Mouse (Mus musculus) thymus, postnatal 10 days (tissue): Measurements from ENCODE around the gene Kctd8.
"Not testable (repeated sequence)": the region's sequence is repeated elsewhere in the genome, so short reads cannot be mapped to it uniquely, and the experiment has no call there.

Experiments
- DNase-seq, 2 experiments: peaks; one replicate each; pipeline ENCODE4 v3.0.0; 2021; ENCODE audit warnings: low spot score in 2 of 2

Kctd8 gene

DNA sequence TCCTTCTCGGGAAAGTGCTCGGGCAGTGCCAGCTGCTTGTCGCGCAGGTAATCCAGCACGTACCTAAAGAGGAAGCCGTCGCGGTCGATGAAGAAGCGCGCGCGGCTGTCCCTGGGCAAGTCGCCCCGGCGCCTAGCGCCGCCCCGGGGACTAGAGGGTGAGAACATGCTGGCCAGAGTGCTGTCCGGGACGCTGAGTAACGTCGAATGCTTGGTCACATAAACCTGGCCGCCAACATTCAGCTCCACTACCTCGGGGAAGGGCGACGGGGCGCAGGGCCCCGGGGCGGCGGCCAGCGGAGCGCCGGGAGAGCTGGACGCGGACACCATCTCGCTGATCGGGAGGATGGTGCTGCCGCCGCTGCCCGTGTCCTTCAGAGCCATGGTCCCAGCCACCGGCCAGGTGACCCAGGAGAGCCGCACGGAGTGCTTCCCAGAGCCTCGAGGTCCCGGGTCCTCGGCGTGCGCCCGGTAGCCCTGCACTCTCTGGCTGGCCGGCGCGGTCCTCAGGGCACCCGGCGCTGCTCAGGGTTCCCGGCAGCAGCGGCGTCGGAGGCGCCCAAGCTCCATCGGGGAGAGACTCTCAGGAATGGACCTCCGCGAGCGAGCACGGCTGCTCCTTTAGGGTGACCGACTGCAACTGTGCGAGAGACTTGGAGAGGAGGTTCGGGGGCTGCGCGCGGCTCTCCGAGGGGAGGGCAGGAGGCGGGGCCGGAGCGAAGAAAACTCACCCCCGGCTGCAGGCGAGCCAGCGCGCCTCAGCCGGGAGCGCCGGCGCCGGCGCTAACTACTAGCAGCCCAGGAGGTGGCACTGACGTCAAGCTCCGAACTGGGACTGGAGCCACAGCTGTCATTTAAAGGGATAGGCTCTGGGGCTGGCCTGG lies at the start of gene Kctd8:
Kctd8 (minus strand) TSS at position 761 of the 883 bp plus-strand sequence.
- peak in 1 of 2 experiments; percentile 3 for DNase-seq

DNA sequence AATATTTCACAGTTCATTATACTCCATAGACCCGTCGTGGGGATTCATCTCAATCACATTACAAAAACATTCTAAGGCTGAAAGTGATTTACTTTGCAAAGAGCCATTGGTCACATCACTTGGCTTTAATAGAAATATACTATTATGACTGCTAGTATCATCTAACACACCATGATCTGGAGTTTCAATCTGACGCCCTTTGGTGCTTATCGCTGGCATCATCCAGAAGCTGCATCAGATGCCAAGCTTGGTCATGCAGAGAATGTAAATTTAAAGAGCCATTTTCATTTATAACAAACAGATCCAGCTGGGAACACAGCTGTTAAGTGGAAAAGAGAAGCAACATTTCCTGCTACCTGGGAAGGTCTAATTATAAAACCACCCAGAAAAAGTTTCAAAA lies 37.6 kb upstream of the Kctd8 start:
- no peak for DNase-seq

DNA sequence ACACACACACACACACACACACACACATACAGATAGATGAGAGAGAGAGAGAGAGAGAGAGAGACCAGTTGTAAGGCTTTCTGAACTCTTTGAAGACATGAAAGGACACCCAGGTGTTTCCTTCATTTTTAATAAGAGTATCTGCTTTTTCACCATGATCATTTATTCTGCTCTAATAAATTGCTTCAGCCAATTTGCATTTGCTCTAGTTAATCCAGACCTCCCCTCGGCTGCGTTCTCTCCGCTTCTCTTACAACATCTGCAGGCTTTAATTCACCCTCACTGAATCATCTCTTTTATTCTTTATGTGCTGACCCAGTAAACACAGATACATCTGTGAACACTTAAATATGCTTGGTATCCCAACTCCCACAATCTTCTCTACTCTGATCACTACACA lies 9.1 kb upstream of the Kctd8 start:
- no peak for DNase-seq

DNA sequence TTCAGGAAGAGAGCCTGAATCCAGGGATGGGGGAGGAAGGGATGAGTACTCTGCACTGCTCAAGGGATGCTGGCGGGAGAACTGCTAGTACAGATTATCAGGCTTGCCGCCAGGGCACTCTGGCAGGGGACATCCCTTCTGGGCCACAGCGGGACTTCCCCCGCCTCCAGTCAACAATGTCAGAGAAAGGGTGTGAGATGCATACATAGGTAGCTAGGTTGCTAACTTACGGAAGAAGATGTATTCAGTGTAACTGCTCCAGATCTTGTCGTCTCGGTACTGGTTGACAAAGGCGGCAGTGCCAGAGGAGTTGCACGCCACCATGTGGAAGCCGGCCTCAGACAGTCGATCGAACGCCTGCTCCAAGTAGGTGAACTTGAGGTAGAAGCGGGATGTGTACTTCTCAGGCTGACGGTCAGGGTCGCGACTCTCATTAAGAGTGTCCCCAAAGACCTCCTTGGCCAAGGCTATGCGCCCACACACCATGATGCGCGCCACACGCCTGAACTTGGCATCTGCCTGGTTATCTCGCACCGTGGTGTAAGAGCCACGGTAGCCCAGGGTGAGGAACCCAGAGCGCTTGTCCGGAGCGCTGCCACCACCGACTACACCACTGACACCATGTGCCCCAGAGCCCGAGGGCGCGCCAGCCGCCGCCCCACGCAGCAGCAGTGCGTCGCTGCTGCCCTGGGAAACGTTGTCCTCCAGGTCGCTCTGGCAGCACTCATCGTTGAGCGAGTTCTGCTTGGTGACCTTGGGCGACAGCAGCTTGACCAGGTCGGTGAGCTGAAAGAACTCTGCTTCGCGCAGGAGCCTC lies 1.2 kb downstream of the Kctd8 start:
- DNase-seq: no peak

DNA sequence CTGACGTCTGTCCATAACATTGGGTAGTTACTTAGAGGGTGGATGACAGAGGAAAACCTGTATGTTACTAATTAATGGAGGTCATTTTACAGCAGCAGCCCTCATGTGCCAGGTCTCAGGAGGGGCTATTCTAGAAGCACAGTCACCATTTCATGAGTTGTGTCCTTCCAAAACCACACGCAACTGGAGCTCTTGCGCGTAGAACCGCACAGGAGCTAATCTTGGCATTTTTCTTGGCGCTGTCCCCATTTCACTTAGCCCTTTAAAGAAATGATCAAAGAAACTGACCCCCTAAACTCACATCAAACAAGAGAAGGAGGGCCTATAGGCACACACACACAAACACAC lies 1.9 kb downstream of the Kctd8 start:
- DNase-seq: no peak

DNA sequence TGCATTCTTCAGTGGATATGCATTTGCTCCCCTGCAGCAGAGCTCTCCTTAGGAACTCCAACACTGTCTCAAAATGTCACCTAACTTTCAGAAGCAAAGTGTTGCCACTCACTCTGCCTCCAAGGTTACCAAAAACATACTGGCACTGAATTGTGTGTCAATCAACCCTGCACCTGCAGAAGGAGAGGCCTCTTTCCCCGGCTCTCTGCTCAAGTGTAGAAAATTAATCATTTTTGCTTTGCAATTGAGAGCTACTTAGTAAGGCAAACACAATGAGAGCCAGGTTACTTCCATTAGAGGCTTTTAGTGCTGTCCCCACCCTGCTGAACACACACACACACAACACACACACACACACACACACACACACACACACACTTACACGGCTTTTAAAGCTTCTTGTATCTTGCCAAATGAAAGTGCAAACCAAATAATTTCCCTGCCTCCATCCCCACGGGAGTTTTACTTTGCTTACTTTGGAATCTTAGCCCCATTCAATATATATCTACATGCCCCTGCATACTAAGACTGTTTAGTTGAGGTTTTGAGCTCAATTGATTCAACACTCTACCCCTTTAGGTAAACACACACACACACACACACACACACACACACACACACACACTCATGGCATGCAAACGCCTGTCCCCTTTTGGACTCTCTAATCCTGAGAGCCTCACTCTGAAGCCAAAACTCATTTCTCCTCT lies 2.4 kb downstream of the Kctd8 start:
- DNase-seq: no peak

DNA sequence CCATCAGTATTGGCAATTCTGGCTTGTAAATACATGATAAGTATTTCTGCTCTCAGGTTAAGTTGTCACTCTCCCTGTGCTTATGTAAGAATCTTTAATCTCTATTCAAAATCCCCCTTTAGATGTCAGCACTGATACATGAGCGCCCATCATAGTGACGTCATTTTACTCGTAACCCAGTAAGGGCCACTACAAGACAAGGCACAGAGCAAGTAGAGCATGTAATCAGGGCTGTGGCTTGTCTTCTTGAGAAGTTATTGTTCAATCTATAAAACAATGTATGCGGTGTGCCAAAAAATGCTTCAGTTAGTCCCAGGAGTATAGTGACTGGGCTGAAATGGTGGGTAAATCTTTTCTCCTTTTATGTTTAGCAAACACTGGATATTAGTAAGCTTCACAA lies 13.9 kb downstream of the Kctd8 start:
- no peak for DNase-seq

DNA sequence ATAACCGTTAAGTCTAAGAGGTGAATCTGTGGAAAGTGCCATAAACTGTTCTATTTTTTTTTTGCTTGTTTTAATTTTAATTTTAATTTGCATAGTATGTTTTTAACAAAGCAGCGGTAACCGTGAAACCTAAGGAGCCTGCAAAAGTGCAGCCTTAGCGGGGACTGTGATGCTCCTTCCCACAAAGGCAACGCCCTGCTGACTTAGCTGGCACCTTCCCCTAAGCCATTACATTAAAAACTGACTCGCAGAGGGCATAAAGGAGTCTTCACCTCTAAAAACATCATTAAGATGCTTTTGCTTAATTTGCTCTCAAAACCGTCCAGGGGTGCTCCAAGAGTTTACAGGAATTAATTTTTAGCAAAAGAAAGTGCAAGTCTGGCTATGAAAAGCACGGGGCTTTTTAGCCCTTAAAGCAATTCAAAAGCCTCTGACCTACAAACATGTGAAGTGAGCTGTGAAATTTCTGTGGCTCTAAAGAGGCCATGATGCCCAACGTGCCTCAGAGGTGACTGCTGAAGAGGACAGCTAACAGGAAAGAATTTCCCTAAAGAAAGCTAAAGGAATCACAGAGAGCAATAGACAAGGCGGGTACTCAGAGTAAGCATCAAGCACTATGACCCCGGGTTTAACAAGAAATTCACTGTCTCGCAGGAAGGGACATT lies 16.8 kb downstream of the Kctd8 start:
- DNase-seq: no peak

DNA sequence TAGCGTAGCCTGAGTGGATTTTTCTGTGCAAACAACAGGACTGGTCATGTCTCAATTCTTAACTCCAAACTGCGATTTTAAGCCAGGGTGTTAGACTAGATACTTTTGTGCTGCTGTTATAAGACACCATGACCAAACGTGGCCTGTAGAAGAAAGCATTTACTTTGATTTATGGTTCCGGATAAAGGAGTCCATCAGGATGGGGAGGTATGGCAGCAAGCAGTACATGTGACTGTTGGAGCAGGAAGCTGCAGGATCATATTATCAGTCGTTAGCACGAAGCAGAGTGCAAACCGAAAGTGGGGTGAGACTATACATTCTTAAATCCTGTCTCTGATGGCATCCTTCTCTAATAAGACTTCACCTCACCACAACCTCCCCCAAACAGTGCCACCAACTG lies 28.9 kb downstream of the Kctd8 start:
- DNase-seq: no peak

DNA sequence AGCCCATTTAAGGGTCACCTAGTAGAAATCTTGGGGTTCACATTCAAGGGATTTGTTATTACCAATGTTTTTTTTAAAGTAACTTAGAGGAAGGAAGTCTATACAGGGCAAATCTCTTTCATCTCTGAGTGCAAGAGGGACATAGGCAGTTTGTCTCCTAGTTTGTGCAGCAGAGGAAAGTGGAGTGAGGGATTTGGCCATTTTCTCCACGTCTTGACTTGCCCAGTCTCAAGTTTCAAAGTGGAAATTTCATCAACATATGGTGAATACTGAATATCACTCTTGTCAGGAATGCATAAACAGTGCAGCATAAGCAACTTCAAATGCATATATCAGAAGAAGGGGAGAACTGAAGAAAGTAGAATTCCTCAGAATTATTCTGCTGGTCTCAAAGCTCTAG lies 39.8 kb downstream of the Kctd8 start:
- DNase-seq: no peak

DNA sequence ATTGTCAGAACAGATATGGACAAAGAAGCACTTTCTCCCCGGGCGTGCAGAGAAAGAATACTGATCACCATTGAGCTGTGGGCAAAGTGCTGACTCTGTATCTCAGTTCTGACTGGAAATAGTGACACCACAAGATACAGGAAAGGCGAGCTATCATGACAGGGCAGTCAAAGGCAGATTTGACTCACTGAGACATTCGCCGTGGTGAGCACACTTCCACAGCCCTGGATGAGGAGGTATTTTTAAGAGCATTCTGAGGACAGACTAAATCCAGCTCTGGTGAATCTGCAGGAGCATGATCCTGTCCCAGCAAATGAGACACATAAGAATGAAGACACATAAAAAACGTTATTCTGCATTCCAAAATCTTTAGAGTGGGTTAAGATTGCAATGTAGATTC lies 49.1 kb downstream of the Kctd8 start:
- no peak for DNase-seq

DNA sequence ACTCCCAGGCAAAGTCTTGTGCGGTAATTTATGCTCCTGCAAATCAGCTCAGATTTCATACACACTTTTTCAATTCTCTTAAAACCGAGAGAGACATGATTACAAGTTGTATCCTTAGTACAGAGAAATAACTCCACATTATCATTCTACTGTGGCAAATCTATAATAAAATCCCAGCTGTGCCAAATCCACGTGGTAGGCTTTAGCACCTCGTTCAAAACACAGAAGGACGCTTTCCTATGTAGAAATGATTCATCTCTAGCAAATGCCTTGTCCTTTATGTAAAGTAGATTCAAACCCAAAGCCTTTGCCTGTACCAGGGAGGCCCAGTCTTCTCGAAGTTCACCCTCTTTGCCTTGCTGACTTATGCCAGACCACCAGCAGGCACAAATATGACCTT lies 57.1 kb downstream of the Kctd8 start:
- no peak for DNase-seq

DNA sequence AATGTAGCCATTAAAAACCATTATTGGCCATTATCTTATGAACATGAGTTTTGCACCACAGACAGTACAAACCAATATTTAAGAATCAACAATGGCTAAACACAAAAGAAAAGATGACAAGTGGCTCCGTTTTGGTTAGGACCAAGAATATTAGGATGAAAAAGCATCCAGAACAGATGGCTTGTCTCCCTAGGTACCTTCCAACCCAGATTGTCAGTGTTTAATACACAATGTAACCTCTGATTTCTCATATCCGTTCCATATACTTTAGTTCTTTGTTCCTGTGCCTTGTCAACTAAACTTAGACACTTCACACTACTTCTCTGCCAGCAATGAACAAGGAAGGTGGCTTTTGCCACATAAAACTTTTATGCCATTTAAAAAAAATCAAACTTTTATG lies 89.1 kb downstream of the Kctd8 start:
- DNase-seq: no peak

DNA sequence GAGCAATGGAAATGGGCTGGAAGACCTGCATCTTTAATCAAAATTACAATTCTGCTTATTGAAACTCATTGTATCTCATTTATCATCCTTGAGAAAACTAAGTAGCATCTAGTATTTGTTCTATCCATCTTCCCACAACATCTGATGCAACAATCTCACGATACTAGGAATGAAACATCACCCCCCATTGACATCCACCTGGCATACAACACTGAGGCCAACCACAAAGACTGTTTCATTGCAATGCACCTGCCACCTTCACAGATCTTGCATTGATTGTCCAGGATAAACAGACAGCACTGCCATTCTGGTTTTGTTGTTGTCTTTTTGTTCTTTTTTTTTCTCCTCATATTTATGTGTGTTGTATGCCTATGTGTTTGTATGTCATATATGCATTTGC lies 99.5 kb downstream of the Kctd8 start:
- no peak for DNase-seq

DNA sequence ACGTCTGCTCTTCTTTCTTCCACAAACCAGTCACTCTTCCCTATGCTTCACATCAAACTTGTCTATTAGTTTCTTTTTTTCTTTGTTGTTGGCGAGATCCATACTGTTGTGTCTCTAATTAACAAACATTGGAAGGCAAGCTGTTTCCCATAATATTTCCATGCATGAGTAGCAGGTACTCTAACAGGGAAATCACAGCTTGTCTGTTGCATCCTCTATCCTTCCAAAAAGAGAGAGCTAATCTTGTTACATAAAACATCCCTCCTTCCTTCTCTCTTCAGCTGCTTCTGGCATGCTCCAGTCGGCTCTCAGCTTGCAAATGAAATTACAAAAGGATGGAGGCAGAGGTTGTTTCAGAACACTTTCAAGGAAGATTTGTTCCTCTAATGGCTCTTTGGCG lies 107.9 kb downstream of the Kctd8 start:
- DNase-seq: no peak

DNA sequence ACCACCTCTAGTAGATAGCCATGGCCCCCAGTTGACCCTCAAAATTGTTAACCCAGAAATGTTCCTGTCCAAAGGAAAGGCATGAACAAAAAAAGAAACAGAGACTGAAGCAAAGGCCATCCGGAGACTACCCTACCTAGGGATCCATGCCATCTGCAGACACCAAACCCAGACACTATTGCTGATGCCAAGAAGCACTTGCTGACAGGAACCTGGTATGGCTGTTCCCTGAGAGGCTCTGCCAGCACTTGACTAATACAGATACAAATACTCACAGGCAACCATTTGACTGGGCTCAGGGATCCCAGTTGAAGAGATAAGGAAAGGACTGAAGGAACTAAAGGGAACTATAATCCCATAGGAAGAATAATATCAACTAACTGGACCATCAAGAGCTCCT lies 109.8 kb downstream of the Kctd8 start:
- not testable (repeated sequence) for DNase-seq

DNA sequence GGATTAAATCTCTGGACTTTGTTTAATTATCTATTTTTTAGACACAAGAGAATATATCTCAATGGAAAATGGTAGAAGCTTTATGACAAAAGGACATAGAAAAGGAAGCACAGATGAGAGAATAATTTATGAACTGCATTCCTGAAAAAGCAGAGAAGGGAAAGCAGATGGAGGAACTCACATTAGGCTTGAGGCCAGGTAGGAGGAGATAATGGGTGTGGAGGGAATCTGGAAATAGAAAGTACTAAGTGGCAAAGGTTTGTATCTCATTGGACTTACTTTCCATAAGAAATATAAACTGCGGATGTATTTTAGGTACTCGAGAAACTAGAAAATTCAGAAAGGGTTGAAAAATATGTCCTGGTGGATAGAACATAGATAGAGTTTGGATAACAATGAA lies 114.3 kb downstream of the Kctd8 start:
- DNase-seq: no peak

DNA sequence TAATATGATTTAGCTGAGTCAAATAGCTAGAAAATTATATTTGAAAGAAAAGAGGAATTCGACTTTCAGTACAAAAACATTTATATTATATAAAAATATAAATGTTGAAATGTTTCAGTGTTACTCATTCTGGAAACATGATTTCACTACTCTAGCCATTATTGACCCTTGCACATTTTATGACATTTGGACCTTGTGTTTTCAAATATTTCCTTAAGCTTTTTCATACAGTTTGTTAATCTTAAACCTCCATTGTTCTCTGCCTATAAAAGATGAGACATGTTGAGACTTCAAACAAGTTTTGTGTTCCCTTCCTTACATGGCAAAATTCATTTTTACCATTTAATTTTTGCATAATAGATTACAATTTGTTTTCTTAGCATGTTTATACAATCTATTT lies 118.9 kb downstream of the Kctd8 start:
- no peak for DNase-seq

DNA sequence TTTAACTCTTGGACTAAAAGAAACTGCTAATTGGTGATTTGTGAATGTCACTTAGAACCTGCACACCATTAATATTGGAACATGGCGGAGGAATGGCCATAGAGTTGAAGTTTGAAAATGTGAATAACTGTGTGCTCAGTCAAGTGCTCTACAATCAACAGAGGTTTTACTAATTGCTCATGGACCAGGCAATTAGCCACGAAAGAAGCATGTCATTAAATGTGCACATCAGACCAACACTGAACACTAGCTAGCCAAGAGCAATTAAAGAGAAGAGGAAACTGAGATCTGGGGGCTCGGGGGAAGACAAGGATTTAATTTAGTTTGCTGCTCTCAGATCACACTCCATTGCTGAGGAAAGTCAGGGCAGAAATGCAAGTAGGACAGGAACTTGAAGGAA lies 126.3 kb downstream of the Kctd8 start:
- no peak for DNase-seq

DNA sequence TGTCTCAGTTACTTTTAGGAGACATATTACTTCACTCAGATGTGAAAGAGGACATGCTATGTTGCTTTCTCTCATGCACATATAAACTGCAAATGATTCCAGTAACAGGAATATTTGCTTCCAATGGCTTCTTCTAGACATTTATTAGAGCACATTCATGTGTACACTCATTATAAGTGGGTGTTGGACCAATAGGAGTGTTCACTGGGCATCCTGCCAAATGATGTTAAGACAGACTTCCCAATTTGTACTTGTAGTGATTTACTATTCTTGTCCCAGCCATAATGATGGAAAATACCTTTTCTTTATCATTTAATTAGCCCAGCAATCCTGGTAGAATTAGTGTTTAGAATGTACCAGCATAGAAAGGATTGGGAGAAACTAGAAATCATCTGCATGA lies 132.1 kb downstream of the Kctd8 start:
- no peak for DNase-seq

DNA sequence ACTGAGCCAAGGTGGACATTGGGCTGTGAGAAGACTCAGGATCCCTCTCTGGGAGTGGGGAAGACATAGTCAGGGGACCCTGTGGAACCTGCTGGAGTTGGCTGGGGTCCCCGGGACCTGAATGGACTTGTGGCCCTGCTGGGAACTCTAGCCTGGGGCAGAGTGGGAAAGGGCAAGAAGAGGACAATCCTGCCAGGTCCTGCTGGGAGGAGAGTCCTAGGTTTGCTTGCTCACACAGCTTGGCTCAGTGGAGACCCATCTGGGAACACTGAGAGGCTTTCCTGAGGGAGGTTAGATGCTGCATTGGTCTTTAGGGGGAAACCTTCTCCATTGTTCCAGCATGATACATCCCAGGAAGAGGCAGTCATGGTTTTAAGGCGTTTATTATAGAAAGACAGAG lies 133.8 kb downstream of the Kctd8 start:
- DNase-seq: no peak

DNA sequence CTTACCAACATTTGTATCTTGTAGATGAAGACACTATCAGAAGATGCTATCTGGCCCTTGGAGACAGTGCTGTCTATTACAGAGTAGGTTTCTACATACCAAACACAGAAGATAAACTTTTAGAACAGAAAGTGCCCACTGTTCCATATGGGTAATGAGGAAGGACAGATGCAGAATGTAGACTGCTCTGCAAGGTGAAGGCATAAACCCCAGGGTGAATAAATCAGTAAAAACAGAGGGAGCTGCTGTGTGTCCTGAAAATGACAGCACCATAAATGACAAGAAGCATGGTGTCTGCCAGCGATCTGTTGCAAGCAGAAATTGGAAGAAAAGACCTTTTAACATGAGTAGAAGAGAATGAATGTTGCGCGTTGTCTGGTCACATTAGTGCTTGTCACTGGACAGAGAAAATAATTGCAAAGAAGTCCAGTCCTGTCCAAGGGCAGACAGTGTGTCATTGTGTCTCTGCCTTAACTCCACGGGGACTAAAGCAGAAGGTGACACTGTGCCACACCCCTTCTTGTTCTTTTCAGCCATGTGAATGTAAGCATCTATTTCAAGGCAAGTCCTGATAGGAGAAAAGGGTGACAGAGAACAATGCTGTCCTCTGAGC lies 181.5 kb downstream of the Kctd8 start:
- DNase-seq: no peak
